Mouse (Mus musculus): ENCODE measurements around the gene Chsy1. TPM values are rescaled to one million over a fixed set of nuclear protein-coding genes. Genes with fewer than 3 reads are reported as not detected.

The Chsy1 gene
- 6.1 and 6.8 TPM in 2 replicates for polyA plus RNA-seq (2012; rRNA removed)

DNA sequence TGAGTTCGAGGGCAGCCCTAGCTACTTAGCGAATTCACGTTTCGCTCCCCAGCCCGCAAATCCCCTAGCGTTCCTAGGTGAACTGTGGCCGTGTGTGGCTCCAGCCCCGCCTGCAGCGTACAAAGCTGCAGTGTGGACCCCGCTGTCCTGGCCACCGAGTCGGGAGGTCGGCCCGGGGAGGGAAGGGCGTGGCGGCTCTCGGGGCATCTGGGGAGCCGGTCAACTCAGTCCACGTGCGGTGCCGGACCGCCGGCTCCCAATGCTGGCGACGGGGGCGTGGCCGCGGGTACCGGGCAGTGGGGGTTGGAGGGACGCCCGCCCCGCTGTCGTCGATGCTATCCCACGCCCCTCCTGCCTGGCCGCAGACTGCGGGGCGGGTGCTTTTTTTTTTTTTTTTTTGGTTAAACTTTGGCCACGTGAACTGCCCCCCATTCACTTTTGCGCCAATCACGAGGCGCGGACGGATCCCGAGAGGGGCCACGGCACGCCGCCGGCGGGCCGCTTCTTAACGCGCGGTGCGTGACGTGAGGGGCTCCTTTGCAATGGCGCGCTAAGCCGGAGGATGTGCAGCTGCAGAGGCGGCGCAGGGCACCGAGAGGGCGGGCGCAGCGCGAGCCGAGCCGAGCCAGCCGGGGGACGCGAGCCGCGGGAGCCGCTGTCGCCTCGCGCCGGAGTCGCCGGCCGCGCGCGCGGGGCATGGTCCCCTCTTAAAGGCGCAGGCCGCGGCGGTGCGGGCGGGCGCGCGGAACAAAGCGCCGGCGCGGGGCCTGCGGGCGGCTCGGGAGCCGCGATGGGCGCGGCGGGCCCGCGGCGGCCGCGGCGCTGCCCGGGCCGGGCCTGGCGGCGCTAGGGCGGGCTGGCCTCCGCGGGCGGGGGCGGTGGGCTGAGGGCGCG is at the start of gene Chsy1:
Gene Chsy1, plus strand, starts transcription at position 555 of the 894 bp plus-strand sequence.
- DNase-seq: peak; percentile 87 to 92
- WGBS: 5% methylated on average over 111 of the region's 123 CpGs
- Histone ChIP-seq H3K4me3 (replicated peaks; ENCODE audit: insufficient read depth, low read depth, low read length) (peak within 1 kb of the TSS; percentile 70), H3K27me3 (ENCODE audit: control insufficient read depth, insufficient read depth, low read length) (no peaks in the 10 kb centered on the region), H3K4me1 (ENCODE audit: control insufficient read depth, insufficient read depth, low read length) (no peaks in the 10 kb centered on the region; the same call in 1 of the 2 replicates), H3K27ac (ENCODE audit: insufficient read depth, low read length) (peak within 1 kb of the TSS; percentile 58)
- TF ChIP-seq CTCF (IDR thresholded peaks at IDR 0.05; ENCODE audit: borderline replicate concordance, insufficient read depth, low read depth, low read length) (no peak), POLR2A (IDR thresholded peaks at IDR 0.05; ENCODE audit: borderline replicate concordance, insufficient read depth, low read length) (no peak)

GRCm38 (mm10) chr7:66060066-66060956 is 49.0 kb upstream of the Chsy1 start:
- under 1% methylated on average over 64 of the region's 64 CpGs for WGBS
- peak overlapping the region; percentile 80 for H3K4me3 ChIP-seq (replicated peaks; ENCODE audit: insufficient read depth, low read depth, low read length)
- no peak overlapping the region for H3K27ac ChIP-seq (ENCODE audit: insufficient read depth, low read length)
- no peaks in the 10 kb centered on the region for H3K27me3 ChIP-seq (ENCODE audit: control insufficient read depth, insufficient read depth, low read length)
- no peaks in the 10 kb centered on the region for H3K4me1 ChIP-seq (ENCODE audit: control insufficient read depth, insufficient read depth, low read length)
- peak; percentile 87 to 92 for DNase-seq
- TF ChIP-seq POLR2A (IDR thresholded peaks at IDR 0.05; ENCODE audit: borderline replicate concordance, insufficient read depth, low read length): peak; percentile 93
- TF ChIP-seq CTCF (IDR thresholded peaks at IDR 0.05; ENCODE audit: borderline replicate concordance, insufficient read depth, low read depth, low read length): no peak

DNA sequence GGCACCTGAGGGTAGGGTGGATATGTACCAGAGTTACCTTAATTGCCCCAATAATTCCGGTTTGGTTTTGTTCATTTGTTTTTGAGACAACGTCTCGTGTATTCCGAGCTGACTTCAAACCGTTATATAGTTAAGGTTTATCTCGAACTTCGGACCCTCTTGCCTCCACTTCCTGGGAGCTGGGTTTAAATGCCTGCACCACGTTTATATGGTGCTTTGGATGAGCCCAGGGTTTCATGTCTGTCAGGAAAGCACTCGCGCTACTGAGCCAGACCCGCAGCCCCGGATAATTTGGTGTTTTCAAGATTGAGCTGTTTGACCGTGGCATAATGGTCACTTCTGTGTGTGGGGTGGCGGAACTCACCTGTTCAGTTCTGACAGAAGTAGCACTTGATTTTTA is 48.3 kb upstream of the Chsy1 start:
- Histone ChIP-seq H3K4me1 (ENCODE audit: control insufficient read depth, insufficient read depth, low read length) (no peaks in the 10 kb centered on the region), H3K27ac (ENCODE audit: insufficient read depth, low read length) (no peak overlapping the region), H3K4me3 (replicated peaks; ENCODE audit: insufficient read depth, low read depth, low read length) (peak overlapping the region; percentile 80), H3K27me3 (ENCODE audit: control insufficient read depth, insufficient read depth, low read length) (no peaks in the 10 kb centered on the region)
- WGBS: 2% methylated on average over 14 of the region's 14 CpGs
- no peak for DNase-seq
- TF ChIP-seq POLR2A (IDR thresholded peaks at IDR 0.05; ENCODE audit: borderline replicate concordance, insufficient read depth, low read length): no peak
- TF ChIP-seq CTCF (IDR thresholded peaks at IDR 0.05; ENCODE audit: borderline replicate concordance, insufficient read depth, low read depth, low read length): no peak

GRCm38 (mm10) chr7:66076411-66076810 is 32.9 kb upstream of the Chsy1 start:
- no peak overlapping the region for H3K27ac ChIP-seq (ENCODE audit: insufficient read depth, low read length)
- 4% methylated on average over 2 of the region's 2 CpGs for WGBS
- H3K4me1 ChIP-seq (ENCODE audit: control insufficient read depth, insufficient read depth, low read length): peaks cover 12% of the 10 kb centered on the region
- H3K27me3 ChIP-seq (ENCODE audit: control insufficient read depth, insufficient read depth, low read length): no peaks in the 10 kb centered on the region
- H3K4me3 ChIP-seq (replicated peaks; ENCODE audit: insufficient read depth, low read depth, low read length): no peak overlapping the region
- no peak for TF ChIP-seq POLR2A (IDR thresholded peaks at IDR 0.05; ENCODE audit: borderline replicate concordance, insufficient read depth, low read length)
- DNase-seq: peak; percentile 19 to 49

- no peaks in the 10 kb centered on the region for H3K27me3 ChIP-seq (ENCODE audit: control insufficient read depth, insufficient read depth, low read length)
- peak; percentile 94 to 95 for DNase-seq
- peaks cover 12% of the 10 kb centered on the region for H3K4me1 ChIP-seq (ENCODE audit: control insufficient read depth, insufficient read depth, low read length)
- H3K4me3 ChIP-seq (replicated peaks; ENCODE audit: insufficient read depth, low read depth, low read length): peak within 1 kb of the TSS; percentile 75
- under 1% methylated on average over 65 of the region's 65 CpGs for WGBS
- TF ChIP-seq CTCF (IDR thresholded peaks at IDR 0.05; ENCODE audit: borderline replicate concordance, insufficient read depth, low read depth, low read length) (no peak), POLR2A (IDR thresholded peaks at IDR 0.05; ENCODE audit: borderline replicate concordance, insufficient read depth, low read length) (peak; percentile 76)
- no peak within 1 kb of the TSS for H3K27ac ChIP-seq (ENCODE audit: insufficient read depth, low read length)
Measured at GRCm38 (mm10) chr7:66079364-66080230, 29.7 kb upstream of the Chsy1 start, which contains the start of gene Selenos. Selenos (plus strand) TSS chr7:66079649.

DNA sequence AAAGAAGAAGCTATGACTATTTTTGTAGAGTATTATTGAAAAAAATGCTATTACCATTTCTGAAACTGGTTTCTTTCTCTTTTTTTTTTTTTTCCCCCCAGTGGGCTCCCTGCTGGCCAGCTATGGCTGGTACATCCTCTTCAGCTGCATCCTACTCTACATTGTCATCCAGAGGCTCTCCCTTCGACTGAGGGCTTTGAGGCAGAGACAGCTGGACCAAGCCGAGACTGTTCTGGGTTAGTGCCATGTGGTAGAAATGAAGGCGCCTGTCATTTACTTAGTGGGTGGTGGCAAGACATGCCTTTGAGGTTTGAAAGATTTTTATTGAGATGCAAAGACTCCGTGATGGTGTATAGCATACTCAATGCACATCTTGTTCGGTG is 29.1 kb upstream of the Chsy1 start:
- 12% methylated on average over 5 of the region's 5 CpGs for WGBS
- Histone ChIP-seq H3K4me1 (ENCODE audit: control insufficient read depth, insufficient read depth, low read length) (peaks cover 12% of the 10 kb centered on the region), H3K27ac (ENCODE audit: insufficient read depth, low read length) (no peak overlapping the region), H3K4me3 (replicated peaks; ENCODE audit: insufficient read depth, low read depth, low read length) (peak overlapping the region; percentile 75), H3K27me3 (ENCODE audit: control insufficient read depth, insufficient read depth, low read length) (no peaks in the 10 kb centered on the region)
- no peak for TF ChIP-seq POLR2A (IDR thresholded peaks at IDR 0.05; ENCODE audit: borderline replicate concordance, insufficient read depth, low read length)
- TF ChIP-seq CTCF (IDR thresholded peaks at IDR 0.05; ENCODE audit: borderline replicate concordance, insufficient read depth, low read depth, low read length): no peak
- peak in 1 of 2 experiments; percentile 20 for DNase-seq

- Histone ChIP-seq H3K27me3 (ENCODE audit: control insufficient read depth, insufficient read depth, low read length) (no peaks in the 10 kb centered on the region), H3K4me1 (ENCODE audit: control insufficient read depth, insufficient read depth, low read length) (no peaks in the 10 kb centered on the region; the same call in 1 of the 2 replicates), H3K4me3 (replicated peaks; ENCODE audit: insufficient read depth, low read depth, low read length) (no peak overlapping the region), H3K27ac (ENCODE audit: insufficient read depth, low read length) (no peak overlapping the region)
- no peak for TF ChIP-seq POLR2A (IDR thresholded peaks at IDR 0.05; ENCODE audit: borderline replicate concordance, insufficient read depth, low read length)
- no peak for TF ChIP-seq CTCF (IDR thresholded peaks at IDR 0.05; ENCODE audit: borderline replicate concordance, insufficient read depth, low read depth, low read length)
- WGBS: 85% methylated on average over 6 of the region's 6 CpGs
- no peak for DNase-seq
Measured at GRCm38 (mm10) chr7:66083757-66084156, 25.6 kb upstream of the Chsy1 start.
